Mouse (Mus musculus): ENCODE results near the gene Tnfrsf11a. TPM values are rescaled to one million over a fixed set of nuclear protein-coding genes. Genes with fewer than 3 reads are reported as not detected.

Tnfrsf11a gene
- polyA plus RNA-seq, 1 experiment, result 2.6 TPM

DNA sequence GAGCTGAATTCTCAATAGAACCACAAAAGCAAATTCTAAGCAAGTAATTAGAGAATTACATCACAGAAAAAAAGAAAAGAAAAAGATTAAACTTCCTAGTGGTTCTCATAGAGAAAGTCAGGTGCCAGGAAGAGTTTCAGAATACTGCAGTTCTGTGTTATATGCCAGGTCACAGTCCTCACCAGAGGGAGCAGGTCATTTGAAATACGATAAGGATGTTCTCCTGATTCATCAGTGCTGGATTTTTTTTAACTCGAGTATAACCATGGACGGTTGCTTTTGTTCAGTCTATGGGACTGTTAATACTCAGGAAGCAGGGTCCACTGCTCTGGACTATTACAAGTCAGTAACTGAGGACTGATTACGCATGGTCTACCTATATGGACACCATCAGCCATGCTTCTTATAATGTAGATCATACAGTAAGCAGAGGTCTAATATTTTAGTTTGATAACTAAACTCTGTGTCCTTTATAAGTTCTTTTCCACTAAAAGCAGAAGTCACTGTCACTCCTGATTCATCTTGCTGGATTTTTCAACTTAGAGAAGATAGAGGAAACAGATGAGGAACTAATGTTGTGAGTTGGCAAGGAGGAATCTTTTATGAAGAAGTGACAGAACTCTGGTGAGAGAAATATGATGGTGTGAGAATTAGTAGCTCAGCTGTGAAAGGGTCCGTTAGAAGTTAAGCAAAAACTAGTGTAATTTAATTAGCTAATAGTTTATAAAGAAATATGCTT lies 33.5 kb upstream of the Tnfrsf11a start:
- WGBS, result 44% methylated on average over 5 of the region's 5 CpGs
- H3K4me3 ChIP-seq (ENCODE audit: insufficient read depth, low read depth, low read length), result no peak overlapping the region
- TF ChIP-seq POLR2A (IDR thresholded peaks at IDR 0.05; ENCODE audit: low read depth, low read length) (no peak), CTCF (conservative IDR thresholded peaks at IDR 0.05; ENCODE audit: insufficient read depth, insufficient read length, low read depth, low read length) (no peak)
- H3K27me3 ChIP-seq (replicated peaks; ENCODE audit: control insufficient read depth, insufficient read depth, low read length), result no peaks in the 10 kb centered on the region
- no peak for DNase-seq
- peaks cover 15% of the 10 kb centered on the region; the same call in 1 of the 2 replicates for H3K36me3 ChIP-seq (ENCODE audit: control insufficient read depth, insufficient read depth, low read length)
- H3K4me1 ChIP-seq (ENCODE audit: control insufficient read depth, insufficient read depth, low read length), result peaks cover 7% of the 10 kb centered on the region; the same call in 1 of the 2 replicates
- no peak overlapping the region for H3K27ac ChIP-seq (ENCODE audit: insufficient read depth, low read depth, low read length)

DNA sequence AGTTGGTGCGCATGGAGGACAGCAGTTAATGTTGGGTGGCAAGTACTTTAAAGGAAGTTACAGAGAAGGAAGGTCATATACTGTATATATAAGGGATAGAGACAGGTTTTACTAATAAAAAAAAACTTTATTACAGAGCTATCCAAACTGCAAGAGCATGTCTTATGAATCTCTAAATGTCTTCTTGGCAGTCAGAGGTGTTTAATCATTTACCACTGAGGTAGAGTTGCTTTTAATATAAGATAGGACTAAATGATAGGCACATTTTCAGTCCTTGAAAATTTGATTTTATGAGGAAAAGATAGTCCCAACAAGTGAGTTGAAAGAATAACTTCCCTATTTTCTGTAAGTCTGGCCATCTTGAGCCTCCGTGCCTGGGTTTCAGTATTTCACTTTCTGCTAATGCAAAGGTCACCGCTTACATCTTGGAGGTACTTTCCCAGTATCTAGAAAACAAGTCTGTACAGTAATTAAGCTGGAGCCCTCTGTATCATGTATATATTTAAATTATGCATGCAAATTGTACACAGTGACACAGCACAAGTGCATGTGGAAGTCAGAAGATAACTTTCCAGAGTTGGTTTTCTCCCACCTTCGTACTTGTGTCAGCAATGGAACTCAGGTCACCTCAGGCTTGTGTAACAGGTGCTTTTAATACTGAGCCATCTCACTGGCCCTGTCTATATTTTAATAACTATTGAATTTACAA lies 32.3 kb upstream of the Tnfrsf11a start:
- DNase-seq, result peak; percentile 60
- no peak for TF ChIP-seq CTCF (conservative IDR thresholded peaks at IDR 0.05; ENCODE audit: insufficient read depth, insufficient read length, low read depth, low read length)
- no peak for TF ChIP-seq POLR2A (IDR thresholded peaks at IDR 0.05; ENCODE audit: low read depth, low read length)
- peak overlapping the region; percentile 64; the same call in 1 of the 2 replicates for H3K27ac ChIP-seq (ENCODE audit: insufficient read depth, low read depth, low read length)
- 69% methylated on average over 4 of the region's 4 CpGs for WGBS
- no peak overlapping the region for H3K4me3 ChIP-seq (ENCODE audit: insufficient read depth, low read depth, low read length)
- peaks cover 7% of the 10 kb centered on the region; the same call in 1 of the 2 replicates for H3K4me1 ChIP-seq (ENCODE audit: control insufficient read depth, insufficient read depth, low read length)
- no peaks in the 10 kb centered on the region for H3K27me3 ChIP-seq (replicated peaks; ENCODE audit: control insufficient read depth, insufficient read depth, low read length)
- peaks cover 13% of the 10 kb centered on the region; the same call in 1 of the 2 replicates for H3K36me3 ChIP-seq (ENCODE audit: control insufficient read depth, insufficient read depth, low read length)

DNA sequence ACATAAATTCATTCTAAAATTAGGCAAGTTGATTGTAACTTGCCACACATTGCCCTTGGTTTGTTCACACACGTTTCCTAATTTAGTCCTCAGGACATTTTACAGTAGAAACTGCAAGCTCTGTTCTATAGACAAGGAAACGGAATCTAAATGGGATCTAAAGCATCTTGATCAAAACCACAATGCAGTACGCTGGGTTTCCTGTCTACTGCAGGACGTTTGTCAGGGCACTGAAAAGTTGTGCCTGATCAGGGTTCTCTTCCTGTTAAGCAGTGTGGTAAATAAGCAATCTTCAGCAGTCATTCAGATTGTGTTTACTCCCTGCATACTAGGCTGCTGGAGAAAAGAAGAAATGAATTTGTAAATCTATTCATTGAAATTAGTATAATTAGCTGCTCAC lies 28.3 kb upstream of the Tnfrsf11a start:
- Histone ChIP-seq H3K4me1 (ENCODE audit: control insufficient read depth, insufficient read depth, low read length) (peaks cover 7% of the 10 kb centered on the region; the same call in 1 of the 2 replicates), H3K27me3 (replicated peaks; ENCODE audit: control insufficient read depth, insufficient read depth, low read length) (no peaks in the 10 kb centered on the region), H3K4me3 (ENCODE audit: insufficient read depth, low read depth, low read length) (no peak overlapping the region), H3K27ac (ENCODE audit: insufficient read depth, low read depth, low read length) (no peak overlapping the region), H3K36me3 (ENCODE audit: control insufficient read depth, insufficient read depth, low read length) (peaks cover 4% of the 10 kb centered on the region)
- no peak for TF ChIP-seq CTCF (conservative IDR thresholded peaks at IDR 0.05; ENCODE audit: insufficient read depth, insufficient read length, low read depth, low read length)
- TF ChIP-seq POLR2A (IDR thresholded peaks at IDR 0.05; ENCODE audit: low read depth, low read length), result no peak
- WGBS, result 76% methylated on average over 4 of the region's 4 CpGs
- DNase-seq, result no peak

DNA sequence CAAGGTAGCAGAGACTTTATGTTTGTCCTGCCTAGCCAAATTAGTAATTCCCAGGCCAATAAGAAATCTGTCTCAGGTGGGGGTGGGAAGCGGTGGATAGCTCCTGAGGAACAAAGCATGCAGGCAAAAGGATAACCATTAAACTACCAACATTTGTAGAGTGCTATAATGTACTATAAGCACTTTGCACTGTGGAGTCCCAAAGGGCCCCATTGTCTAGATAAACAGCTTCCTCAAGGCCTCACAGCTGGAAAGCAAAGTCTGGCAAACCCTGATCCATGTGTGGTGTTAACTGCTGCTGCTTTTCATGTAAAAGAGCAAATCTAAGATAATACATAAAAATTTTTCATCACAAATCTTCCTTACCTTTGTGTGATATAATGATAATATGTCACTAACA lies 27.6 kb upstream of the Tnfrsf11a start:
- TF ChIP-seq POLR2A (IDR thresholded peaks at IDR 0.05; ENCODE audit: low read depth, low read length) (no peak), CTCF (conservative IDR thresholded peaks at IDR 0.05; ENCODE audit: insufficient read depth, insufficient read length, low read depth, low read length) (no peak)
- WGBS, result 94% methylated on average over 1 of the region's 1 CpGs
- no peak for DNase-seq
- H3K36me3 ChIP-seq (ENCODE audit: control insufficient read depth, insufficient read depth, low read length), result peaks cover 4% of the 10 kb centered on the region
- H3K4me3 ChIP-seq (ENCODE audit: insufficient read depth, low read depth, low read length), result no peak overlapping the region
- H3K27me3 ChIP-seq (replicated peaks; ENCODE audit: control insufficient read depth, insufficient read depth, low read length), result no peaks in the 10 kb centered on the region
- peaks cover 5% of the 10 kb centered on the region; the same call in 1 of the 2 replicates for H3K4me1 ChIP-seq (ENCODE audit: control insufficient read depth, insufficient read depth, low read length)
- H3K27ac ChIP-seq (ENCODE audit: insufficient read depth, low read depth, low read length), result no peak overlapping the region

DNA sequence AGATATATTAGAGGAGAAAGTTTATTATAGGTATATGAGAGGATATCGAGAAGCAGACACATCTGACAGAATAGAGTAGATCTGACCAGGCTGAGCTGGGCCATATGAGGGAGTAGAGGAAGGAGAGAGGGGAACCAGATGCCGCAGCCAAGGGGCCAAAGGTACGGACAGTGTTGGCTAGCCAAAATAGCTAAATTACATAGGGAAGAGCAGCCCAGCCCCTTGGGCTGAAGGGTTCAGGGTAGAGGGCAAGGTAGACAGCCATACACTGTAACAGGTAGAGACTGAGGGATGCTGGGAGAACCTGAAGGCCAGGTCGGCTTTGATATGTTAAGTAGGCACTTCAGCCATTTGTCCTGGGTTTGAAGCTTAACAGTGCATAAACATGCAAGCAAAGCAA lies 21.7 kb upstream of the Tnfrsf11a start:
- no peak for DNase-seq
- WGBS, result 93% methylated on average over 4 of the region's 4 CpGs
- no peaks in the 10 kb centered on the region for H3K27me3 ChIP-seq (replicated peaks; ENCODE audit: control insufficient read depth, insufficient read depth, low read length)
- no peak overlapping the region for H3K27ac ChIP-seq (ENCODE audit: insufficient read depth, low read depth, low read length)
- no peak overlapping the region for H3K4me3 ChIP-seq (ENCODE audit: insufficient read depth, low read depth, low read length)
- TF ChIP-seq POLR2A (IDR thresholded peaks at IDR 0.05; ENCODE audit: low read depth, low read length) (no peak), CTCF (conservative IDR thresholded peaks at IDR 0.05; ENCODE audit: insufficient read depth, insufficient read length, low read depth, low read length) (no peak)
- H3K36me3 ChIP-seq (ENCODE audit: control insufficient read depth, insufficient read depth, low read length), result no peaks in the 10 kb centered on the region
- H3K4me1 ChIP-seq (ENCODE audit: control insufficient read depth, insufficient read depth, low read length), result no peaks in the 10 kb centered on the region

DNA sequence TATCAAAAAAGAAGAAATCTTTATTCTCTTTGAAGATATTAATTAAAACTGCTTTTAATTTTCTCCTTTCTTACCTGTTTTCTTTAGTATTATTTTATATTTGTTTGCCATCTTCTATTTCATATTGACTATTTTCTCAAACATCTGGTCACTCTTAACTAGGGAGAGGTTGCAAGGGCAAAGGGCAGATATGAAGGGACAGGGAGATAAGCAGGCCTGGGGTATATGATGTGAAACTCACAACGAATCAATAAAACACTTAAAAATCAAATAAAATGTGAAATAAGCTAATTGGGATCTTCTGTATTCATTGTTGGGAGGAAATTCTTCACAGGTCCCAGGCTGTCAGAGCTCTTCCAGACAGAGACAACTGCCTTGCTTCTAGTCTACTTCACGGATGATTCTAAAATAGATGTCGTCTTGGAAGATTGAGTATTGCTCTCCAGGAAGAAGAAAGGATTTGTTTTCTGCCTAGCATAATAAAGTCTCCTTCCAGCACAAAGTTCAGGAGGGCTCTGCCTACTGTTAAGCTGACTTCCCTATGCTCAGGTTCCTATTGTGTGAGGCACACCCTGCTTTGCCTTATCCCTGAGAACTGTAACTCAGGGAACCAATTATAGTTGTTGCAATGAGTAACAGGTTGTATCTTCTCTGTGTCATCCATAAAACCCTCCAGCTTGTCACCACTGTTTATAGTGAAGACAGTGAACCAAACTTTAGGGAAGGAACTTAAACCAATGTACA lies 20.9 kb upstream of the Tnfrsf11a start:
- DNase-seq, result no peak
- no peaks in the 10 kb centered on the region for H3K36me3 ChIP-seq (ENCODE audit: control insufficient read depth, insufficient read depth, low read length)
- H3K27ac ChIP-seq (ENCODE audit: insufficient read depth, low read depth, low read length), result no peak overlapping the region
- TF ChIP-seq POLR2A (IDR thresholded peaks at IDR 0.05; ENCODE audit: low read depth, low read length) (no peak), CTCF (conservative IDR thresholded peaks at IDR 0.05; ENCODE audit: insufficient read depth, insufficient read length, low read depth, low read length) (no peak)
- WGBS, result 79% methylated on average over 3 of the region's 3 CpGs
- H3K4me1 ChIP-seq (ENCODE audit: control insufficient read depth, insufficient read depth, low read length), result no peaks in the 10 kb centered on the region
- no peak overlapping the region for H3K4me3 ChIP-seq (ENCODE audit: insufficient read depth, low read depth, low read length)
- no peaks in the 10 kb centered on the region for H3K27me3 ChIP-seq (replicated peaks; ENCODE audit: control insufficient read depth, insufficient read depth, low read length)
